Mouse (Mus musculus): ENCODE data around the gene 1110002E22Rik.

Gene 1110002E22Rik

DNA sequence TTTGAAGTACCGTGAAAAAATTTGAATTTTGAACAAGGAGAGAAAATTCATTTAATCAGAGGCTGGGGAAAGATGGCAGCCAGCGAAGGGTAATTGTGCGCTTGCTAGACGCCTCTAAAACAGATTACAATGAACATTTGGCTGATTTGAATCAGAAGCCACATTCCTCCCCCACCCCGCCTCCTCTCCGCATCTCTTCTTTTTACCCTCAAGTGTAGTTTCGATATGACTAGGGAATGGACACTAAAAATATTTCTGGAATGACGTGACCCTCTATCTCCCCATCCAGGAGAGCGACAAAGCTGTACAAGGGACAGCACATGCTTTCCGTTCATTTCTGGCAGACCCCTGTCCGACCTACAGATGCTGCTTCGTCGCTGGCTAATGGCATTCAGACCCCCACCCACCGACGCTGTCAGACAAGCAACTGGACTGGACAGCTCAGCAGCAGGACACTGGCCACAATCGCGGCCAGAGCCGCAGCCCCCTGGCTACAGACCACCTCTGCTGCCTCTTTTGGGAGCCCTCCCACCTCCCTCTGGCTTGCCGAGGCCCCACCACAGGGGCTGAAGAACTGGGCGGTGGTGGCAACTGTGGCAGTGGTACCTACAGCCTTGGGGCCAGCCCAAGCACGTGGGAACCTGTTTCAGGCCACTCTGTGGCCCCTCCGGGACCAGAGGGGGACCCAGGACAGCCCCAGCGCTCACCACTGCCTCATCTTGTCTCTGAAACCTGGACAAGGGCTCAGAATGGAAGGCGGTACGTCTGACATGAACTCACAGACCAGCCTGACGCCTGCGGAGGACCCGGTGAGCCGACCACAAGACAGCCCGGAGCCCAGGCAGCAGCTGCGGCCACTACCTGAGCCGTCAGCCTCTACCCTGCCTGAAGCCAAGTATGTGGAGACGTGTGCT, at the start of gene 1110002E22Rik:
TSS of gene 1110002E22Rik (plus strand) at position 321 of the 914 bp plus-strand sequence.
- no peak for DNase-seq

DNA sequence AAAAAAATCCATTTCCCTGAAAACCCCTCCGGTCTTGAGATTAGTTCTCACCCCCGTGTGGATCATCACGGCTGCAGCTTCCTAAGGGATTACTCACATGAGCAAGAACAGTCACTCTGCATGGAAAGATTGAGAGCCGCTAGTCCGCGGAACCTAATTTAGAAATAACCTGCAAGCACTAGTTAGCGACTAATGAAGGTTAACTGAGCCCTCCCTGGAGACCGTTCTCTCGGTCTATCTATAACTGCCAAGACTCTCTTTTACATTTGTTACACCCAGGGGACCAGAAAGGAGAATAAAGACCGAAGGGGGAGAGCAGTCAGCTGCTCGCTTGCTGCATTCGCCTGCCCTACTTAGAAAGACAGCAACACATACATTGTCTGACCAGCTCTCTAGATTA, 48.0 kb upstream of the 1110002E22Rik start:
- DNase-seq: no peak

DNA sequence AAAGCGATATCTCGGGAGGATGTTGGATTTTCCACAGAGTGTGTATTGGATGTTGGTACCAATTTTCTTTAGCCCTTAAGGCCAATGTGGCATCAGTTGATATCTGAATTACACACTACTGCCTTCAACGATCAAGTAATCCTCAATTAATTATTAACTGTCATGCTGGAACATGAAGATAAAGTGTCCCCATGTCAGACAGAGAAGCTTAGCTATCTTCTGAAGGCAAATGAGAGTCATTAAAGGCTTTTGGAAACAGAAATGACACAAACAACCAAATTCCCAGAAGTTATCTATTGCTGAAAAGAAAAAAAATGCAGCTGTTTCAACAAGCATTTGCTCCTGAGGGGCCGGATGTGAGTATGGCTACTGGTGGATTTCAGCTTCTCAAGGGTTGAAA, 42.8 kb upstream of the 1110002E22Rik start:
- DNase-seq: no peak

DNA sequence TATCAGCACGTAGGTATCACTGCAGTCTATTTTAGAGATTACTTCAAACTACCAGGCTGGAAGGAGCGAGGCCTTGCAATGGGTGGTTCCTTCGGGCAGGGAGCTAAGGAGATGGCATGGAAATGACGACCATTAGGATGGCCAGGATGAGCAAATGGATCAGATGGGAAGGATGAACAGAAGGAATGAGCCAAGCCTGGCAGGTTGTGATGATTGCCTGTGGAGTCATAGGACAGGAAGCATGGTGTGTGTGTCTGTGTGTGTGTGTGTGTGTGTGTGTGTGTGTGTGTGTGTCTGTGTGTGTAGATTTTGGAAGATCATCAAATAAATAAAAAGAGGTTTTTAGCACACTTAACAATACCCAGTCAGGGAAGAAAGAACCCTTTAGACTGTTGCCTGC, 42.2 kb upstream of the 1110002E22Rik start:
- DNase-seq: no peak

DNA sequence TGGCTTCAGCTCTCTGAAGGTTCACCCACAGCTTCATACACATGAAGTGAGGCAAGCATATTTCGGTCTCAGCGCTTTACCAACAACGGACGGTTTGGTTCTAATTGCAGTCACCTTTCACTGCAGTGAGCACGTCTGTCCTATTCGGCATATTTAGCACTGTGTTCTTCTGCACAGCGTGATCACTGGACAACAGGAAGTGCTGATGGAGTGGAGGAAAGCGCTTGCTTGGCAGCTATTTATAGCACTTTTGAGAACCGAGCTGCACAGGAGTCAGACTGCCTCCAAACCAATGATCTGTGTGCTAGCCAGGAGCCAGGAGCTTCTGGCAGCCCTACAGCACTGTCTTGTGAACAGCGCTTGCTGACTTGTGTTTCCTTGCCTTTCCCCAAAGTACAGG, 38.6 kb upstream of the 1110002E22Rik start:
- DNase-seq: peak; percentile 83

DNA sequence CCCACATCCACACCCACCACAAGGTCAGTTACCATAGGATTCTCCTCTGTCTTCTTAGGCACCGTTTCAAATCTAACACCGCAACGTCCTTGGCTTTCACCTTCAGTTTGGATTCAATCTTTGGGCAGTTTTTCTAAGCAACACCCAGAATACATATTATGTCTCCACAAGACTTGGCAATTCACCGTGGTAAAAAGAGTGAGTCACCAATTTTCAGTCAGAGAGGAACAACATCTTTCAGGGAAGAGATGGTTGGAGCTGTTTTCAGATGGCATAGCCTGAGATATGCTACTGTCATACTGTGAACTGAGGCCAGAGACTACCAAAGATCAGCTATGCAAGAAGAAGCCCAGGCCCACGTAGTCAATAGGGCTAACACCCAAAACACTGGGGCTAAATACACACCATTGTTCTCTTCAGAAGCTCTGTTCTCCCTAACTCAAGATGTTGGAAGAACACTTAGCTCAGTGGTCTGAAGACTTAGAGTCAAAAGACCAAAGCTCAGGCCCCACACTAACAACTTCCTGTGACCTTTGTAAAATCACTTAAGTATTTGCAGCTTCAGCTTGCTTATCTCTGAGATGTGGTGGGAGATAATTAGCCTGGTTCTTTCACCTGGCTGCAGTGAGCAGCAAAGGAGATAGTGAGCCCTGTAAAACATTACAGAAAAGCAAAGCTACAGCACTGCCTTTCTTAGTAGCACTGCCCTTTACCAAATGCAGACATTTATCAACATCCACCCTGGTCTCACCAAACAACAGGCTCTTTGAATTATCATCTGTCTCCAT, 37.1 kb upstream of the 1110002E22Rik start:
- no peak for DNase-seq

DNA sequence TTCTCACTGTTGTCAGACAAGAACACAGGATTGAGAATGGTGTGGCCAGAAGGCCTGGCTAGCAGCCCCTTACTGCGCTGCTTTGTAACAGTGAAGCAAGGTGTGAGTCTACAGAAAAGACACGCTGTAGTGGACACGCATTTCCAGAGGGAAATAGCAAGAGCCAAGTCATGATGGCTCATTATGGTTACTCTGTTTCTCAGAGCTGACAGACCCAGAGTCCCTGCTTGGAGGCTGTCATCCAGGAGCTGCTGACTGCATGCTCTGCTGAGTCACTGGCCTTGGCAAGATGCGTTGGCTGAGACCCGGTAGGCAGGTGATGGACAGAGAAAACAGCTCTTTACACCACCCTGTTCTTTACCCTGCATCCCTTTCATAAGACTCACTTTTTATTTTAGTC, 35.5 kb upstream of the 1110002E22Rik start:
- peak; percentile 78 for DNase-seq

DNA sequence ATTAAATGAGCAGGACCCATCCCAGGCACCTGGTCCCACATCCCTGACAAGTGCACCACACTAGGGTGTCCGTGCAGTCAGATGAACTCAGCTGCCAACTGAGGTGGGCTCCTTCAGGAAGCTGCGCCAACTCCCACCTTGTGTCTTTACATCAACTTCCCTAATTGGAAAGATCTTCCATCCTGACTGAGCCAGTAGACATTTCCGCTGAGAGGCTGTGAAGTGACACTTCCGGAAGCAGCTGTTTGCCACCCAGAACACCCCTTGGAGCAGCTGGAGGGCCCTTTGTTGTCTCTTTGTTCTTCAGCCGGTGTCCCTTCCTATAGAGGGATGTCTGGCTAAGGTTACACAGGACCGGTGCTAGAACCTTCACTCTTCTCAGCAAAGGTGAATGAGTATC, 34.3 kb upstream of the 1110002E22Rik start:
- DNase-seq: no peak

DNA sequence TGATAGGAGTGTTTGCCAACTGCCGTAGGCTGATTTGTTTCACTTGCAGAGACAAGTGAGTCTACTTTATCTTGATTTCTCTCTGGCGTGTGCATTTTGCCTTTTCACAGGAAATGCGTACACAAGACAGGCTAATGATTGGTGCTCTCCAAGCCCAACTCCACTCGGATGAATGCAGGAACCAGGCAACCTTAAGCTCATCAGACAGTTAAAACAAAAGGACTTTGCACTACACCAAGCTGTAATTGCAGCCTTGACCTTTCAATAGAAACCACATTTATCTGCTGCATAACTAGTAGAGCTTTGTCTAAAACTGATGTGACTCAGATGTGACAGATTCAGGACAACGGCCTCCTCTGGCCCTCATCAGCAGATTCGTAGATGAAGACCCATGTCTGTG, 30.9 kb upstream of the 1110002E22Rik start:
- DNase-seq: no peak

DNA sequence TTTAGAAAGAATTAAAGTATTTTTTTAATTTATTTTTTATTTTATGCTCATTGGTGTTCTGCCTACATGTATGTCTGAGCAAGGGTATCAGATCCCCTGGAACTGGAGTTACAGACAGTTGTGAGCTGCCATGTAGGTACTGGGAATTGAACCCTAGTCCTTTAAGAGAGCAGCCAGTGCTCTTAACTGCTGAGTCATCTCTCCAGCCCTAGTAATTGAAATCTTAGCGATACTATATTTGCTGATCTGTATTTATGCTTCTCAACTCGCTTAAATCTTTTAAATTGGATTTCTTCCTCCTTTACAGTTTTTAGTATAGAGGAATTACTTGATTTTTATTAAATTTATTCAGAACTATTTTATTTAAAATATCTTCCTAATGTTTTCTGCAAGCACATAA, 23.9 kb upstream of the 1110002E22Rik start:
- no peak for DNase-seq

DNA sequence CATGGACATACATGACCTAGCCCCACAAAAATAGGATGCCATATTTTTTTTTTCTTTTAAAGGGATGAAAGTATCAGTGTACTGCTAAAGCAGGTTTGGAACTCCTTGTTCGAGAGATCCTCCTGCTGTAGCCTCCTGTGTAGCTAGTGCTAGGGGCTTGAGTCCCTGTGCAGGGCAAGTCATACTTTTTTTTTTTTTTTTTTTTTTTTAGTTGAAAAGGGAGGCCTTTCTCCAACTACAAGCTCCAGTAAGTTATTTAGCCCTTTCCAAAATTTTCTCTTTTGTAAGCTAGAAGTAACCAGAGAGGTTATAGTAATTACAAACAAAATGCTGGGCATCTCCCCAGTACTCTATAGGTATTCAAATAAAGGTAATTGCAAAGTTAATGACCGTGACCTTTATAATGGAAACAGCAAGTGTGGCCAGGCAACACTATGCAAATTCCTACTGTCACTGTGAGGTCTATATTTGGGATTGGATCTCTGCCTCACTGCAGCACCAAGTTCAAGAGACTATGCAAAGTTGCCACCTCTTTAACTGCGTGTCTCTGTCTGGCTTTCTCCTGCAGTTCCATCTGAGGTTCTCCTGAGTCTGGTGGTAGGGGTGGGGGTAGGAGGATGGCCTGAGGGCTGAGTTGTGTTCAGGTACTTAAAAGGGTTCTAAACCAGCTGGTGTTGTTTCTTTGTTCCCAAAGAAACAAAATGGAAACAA, 23.1 kb upstream of the 1110002E22Rik start:
- no peak for DNase-seq

DNA sequence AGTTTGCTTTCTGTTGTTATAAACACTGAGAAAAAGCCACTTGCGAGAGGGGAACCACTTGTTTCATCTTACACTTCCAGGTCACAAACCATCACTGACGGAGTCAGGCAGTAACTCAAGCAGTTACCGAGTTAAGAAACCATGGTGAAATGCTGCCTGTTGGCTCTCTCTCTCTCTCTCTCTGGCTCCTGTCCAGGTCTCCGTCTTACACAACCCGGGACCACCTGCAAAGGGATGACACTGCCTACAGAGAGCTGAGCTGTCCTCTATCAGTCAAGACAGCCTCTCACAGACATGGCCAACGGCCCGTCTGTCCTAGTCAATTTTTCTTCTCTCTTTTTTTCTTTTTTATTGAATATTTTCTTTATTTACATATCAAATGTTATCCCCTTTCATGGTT, 21.5 kb upstream of the 1110002E22Rik start:
- no peak for DNase-seq

DNA sequence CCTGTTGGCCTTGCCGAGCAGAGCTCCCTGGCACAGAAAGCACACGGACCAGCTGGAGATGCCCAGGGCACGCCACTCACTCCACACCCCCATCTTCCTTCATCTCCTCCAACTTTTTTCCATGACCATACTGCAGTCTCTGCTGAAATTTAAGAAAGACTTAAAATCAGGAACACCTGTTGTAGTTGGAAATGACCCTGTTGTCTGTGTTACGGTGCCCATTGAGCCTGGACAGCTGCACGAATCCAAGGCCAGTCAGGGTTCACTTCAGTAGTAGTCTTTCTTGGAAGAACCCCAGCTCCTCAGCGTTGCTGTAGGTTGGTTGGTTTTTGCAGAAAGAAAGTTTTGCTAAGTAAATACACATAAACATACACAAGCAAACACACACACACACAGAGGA, 15.3 kb upstream of the 1110002E22Rik start:
- no peak for DNase-seq

DNA sequence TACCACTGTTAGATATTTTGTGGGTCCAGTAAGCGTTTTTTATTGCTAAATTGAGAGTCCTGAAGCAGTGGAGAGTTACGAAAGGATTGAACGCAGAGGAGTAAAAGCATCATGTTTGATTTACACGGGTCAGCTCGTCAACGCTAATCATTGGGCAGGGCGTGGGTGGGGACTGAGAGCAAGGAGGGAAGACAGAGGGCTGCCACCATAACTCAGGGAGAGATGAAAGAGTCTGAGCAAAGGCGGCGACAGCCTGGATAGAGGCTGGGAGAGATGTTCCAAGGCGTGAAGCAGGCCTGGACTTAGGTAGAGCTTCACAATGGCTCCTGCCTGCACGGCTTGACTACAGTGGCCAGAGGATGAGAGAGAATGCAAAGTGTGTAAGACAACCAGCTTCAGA, 14.1 kb upstream of the 1110002E22Rik start:
- no peak for DNase-seq

DNA sequence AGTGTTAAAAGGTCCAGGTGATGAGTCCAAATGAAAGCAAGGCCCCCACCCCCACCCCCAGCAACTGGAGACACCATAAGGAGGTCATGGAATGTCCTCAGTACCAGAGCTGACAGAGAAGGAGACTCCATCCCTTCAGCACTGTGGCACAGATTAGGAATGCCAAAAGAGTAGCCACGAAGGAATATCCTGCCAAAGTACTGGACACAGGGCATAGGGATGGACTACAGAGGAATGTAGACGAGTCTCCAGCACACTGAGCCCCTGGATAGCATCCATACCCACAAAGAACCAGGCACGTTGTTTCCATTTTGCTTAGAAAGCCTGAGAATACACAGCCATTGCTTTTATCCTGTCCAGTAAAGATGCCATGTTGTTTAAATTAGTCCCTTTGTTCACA, 13.4 kb upstream of the 1110002E22Rik start:
- DNase-seq: no peak

DNA sequence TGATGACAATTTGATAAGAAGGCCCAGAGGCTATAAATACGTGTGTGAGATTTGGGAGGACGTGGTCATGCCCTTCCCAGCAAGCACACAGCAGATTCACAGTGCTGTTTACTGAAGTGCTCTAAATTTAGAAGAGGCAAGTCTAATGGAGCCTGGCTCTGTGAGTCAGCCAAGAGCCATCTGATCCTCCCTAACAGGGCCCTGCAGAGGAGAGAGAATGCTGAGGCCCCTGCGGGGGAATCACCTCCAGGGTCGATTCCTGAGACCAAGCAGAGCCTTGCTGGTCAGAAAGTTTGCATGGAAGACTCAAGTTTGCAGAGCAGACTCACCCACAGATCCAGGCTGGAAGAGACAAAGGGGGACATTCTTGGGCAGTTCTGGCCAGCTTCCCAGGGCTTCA, 10.9 kb upstream of the 1110002E22Rik start:
- DNase-seq: no peak

DNA sequence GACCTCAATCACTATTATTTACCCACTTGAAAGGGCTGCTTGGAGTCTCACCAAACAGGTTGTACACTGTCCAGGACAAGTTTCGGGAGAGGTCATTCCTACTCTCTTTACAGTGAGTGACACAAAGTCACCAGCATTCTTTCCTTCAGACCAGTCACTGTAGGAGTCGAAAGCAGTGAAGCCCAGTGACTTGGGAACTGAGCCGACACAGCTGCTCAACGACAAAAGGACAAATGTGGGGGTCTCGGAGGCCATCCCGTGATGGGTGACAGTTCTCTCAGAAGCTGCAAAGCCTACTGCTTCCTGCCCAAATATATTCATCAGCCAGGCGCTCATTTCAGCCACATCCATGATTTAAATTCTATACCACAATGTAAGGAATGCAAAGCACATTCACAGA, 7.9 kb upstream of the 1110002E22Rik start:
- DNase-seq: no peak

DNA sequence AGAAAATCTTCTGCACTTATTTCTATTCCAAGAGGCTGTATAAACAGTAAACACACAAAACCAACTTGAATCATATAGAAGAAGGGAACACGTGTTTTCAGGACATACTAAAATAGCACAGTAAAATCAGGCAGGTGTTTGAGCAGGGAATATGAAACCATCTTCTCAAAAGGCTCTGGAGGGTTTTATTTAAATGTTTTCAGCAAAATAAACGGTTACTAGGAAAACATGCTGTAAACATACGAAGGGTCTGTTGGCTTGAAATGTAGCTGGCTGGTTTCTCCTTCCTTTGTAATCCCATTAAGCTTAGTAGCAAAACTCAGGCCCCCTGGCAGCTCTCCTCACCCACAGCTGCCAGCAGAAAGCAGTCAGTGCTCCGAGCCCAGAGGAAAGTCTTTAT, 6.6 kb upstream of the 1110002E22Rik start:
- no peak for DNase-seq

DNA sequence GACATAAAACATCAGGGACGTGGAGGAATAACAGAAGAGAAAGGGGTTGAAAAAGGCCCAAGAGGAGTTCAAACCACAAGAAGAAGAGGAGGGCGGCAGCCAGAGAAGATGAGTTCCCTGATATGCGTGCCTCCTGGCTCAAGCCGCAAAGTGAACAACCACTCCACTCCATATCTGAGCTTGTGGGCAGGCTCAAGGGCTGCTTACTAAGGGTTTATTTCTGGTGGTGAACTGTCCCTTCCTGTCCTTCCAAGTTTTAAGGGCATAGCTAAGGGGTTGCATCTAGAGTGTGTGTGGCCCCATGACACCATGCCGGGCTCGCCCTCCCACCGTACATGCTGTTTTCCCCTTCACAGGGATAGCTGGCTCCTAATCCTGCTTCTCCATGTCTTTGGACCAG, 4.4 kb upstream of the 1110002E22Rik start:
- DNase-seq: no peak

DNA sequence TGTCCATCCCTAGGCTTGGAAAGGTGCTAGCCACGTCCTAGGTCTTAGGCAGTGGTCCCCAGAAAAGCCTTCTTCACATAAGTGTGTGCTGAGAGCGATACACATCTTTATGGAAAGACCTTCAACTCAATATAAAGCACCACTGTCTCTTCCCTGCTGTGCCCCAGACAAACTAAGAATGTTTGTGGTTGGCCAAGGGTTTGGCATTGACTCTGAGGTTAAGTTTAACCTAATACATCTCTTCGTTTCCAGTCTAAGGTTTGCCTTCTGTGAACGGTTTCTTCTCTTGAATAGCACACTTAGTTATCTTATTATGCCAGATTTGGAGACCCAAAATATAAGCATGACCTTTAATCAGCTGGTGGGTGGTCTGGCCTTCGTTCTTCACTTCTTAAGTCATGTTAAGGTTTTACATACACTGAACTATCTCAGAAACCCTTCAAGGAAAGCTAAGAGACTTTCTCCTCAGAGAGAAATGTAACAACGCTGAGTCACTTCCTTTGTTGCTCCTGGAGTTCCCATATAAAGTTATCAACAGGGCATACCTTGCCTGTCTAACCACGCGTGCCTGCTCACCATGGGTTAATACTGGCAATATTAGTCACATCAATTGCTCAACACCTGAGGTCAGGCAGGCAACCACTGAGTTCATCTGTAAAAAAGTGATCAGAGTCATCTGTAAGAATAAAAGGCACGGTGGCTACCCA, 3.5 kb upstream of the 1110002E22Rik start:
- DNase-seq: no peak

DNA sequence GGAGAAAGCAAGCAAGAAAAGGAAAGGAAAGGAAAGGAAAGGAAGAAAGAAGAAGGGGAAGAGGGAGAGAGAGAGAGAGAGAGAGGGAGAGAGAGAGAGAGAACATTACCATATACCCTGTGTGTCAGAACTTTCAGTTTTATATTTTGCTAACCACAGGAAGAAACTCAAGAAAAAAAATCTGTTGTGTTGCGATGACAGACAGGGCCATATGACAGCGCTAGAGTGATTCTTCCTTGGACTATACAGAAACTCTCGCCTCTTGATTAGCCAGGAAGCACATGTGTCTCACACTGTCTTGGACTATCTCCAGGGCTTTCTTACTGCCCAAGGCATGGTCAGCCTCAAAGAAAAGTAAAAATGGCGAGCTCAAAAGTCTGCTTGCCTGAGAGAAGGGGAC, 2.2 kb upstream of the 1110002E22Rik start:
- DNase-seq: no peak

DNA sequence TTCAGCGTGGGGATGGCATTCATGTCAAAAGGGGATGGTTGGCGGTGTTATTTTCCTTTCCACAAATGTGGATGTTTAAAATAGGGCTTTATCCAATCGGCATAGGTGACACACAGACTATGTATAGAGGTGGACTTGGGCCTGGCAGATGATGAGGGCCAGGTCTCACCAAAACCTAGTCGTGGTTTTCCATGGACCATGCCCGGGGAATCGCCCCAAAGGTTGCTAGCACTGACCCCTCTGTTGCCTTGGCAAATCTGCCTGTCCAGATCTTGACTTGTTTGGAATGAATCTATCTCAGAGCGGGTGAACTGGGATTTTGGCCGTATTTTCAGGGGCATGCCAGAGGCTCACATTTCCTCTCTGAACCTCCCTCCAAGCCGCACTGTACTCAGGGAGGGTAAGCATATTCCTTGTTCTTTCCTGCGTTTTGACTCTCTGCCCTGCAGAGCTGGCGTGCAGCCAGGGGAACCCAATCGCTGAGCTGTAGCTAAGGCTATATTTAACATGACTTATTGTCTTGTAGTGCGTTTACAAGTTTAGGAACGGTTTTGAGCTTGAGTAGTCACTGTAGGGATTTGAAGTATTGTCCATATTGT, 1.0 kb upstream of the 1110002E22Rik start:
- peak; percentile 37 for DNase-seq
